Mouse (Mus musculus) hindbrain, embryonic 15.5 days (tissue): ENCODE results near the gene Rad9b. TPM values are rescaled to one million over a fixed set of nuclear protein-coding genes. Genes with fewer than 3 reads are reported as not detected.

Experiments
- ATAC-seq: fragments of 200-750 bp; cut with Nextera tagmentation; 2 replicates; pipeline ENCODE4 v1.8.0; 2017; ENCODE audit warnings: low read depth, moderate number of reproducible peaks, moderate TSS enrichment; ENCODE audit not compliant: low FRiP score
- H3K27ac ChIP-seq: fragments of 300-500 bp; sonication (generic); replicated peaks from 2 replicates; pipeline ENCODE4 v1.5.1; 2015; ENCODE audit warnings: mild to moderate bottlenecking, inconsistent platforms
- H3K27me3 ChIP-seq: fragments of 300-500 bp; sonication (generic); 2 replicates; pipeline ENCODE4 v1.6.1; 2015; ENCODE audit warnings: control low read depth, inconsistent platforms
- H3K36me3 ChIP-seq: fragments of 300-500 bp; sonication (generic); 2 replicates; pipeline ENCODE4 v1.6.1; 2015; ENCODE audit warnings: control low read depth, inconsistent platforms
- H3K4me1 ChIP-seq: fragments of 300-500 bp; sonication (generic); replicated peaks from 2 replicates; pipeline ENCODE4 v1.6.1; 2015; ENCODE audit warnings: control low read depth, inconsistent platforms
- H3K4me2 ChIP-seq: fragments of 300-500 bp; sonication (generic); 2 replicates; pipeline ENCODE4 v1.6.1; 2015; ENCODE audit warnings: moderate library complexity, mild to moderate bottlenecking, inconsistent platforms
- H3K4me3 ChIP-seq: fragments of 300-500 bp; sonication (generic); 2 replicates; pipeline ENCODE4 v1.5.1; 2015; ENCODE audit warnings: mild to moderate bottlenecking, inconsistent platforms
- H3K9ac ChIP-seq: fragments of 300-500 bp; sonication (generic); 2 replicates; pipeline ENCODE4 v1.6.1; 2015; ENCODE audit warnings: inconsistent platforms
- H3K9me3 ChIP-seq: fragments of 300-500 bp; sonication (generic); 2 replicates; pipeline ENCODE4 v1.6.1; 2016; ENCODE audit warnings: control low read depth, inconsistent platforms
- WGBS: fragments of 180-500 bp; shearing (Covaris S2); methylation state at CpG from one replicate; pipeline ENCODE4 v1.1.7; 2015; 5-methylcytosine and 5-hydroxymethylcytosine counted together
- polyA plus RNA-seq: library from polyadenylated mRNA; unstranded; fragments of >200 nt; fragmentation: Nextera tagmentation; extraction: Ambion mirVana; gene quantifications from 2 replicates; pipeline ENCODE4 v1.2.1, GENCODE M21; 2015

Gene Rad9b
- polyA plus RNA-seq, 1 experiment from 2014 or later, result 19.4 TPM

DNA sequence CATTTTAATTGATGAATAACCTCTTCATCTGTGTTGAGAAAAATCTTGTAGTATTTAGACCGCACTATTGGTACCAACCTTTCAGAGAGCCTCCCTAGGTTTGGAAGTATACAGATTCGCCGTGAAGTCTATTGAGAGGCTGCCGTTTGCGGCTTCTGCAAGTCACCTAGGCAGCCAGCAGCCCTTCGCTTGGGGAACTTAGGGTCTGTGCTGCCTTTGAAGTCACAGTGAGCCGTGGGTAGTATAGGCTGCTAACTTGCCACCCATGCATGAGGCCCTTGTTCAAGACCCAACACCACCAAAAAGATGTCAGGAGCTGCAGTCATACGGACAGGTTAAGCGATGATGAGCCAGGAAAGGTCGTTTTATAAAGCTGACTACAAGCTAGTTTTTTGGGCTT lies 67.8 kb downstream of the Rad9b start:
- H3K4me2 ChIP-seq, result peak overlapping the region; percentile 90
- H3K27me3 ChIP-seq, result no peaks in the 10 kb centered on the region
- 0 out of 2 replicates have a peak, but pooled peaks cover 2% of the 10 kb centered on the region for H3K36me3 ChIP-seq
- ATAC-seq, result no peak
- 85% methylated on average over 10 of the region's 10 CpGs for WGBS
- H3K9me3 ChIP-seq, result no peaks in the 10 kb centered on the region
- H3K4me3 ChIP-seq, result 0 out of 2 replicates have a peak overlapping the region, but pooled peaks have one; percentile 8
- 0 out of 2 replicates have a peak overlapping the region, but pooled peaks have one; percentile 12 for H3K9ac ChIP-seq
- H3K4me1 ChIP-seq, result peaks cover 16% of the 10 kb centered on the region
- no peak overlapping the region for H3K27ac ChIP-seq

DNA sequence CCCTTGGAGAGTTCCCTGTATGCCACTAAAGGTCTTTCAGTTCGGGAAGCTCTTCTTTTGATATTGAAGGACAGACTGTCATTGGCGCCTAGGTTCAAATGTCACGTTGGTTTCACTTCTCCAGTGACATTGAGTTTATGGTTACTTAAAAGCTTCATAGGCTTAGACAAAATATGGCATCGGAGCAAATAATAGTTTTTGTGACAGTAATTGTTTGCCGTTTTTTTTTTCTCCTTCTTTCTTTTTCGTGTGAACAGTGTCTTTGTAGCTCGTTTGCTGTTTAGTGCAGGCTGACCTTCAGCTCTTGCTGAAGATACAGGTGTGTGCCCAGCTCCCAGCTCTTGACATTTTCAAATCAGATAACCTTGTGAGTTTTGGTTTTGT lies 68.3 kb downstream of the Rad9b start:
- peak overlapping the region; percentile 65 for H3K4me3 ChIP-seq
- 59% methylated on average over 7 of the region's 7 CpGs for WGBS
- H3K27me3 ChIP-seq, result no peaks in the 10 kb centered on the region
- peak overlapping the region; percentile 90 for H3K4me2 ChIP-seq
- no peaks in the 10 kb centered on the region for H3K9me3 ChIP-seq
- no peak overlapping the region for H3K27ac ChIP-seq
- H3K36me3 ChIP-seq, result 0 out of 2 replicates have a peak, but pooled peaks cover 2% of the 10 kb centered on the region
- no peak for ATAC-seq
- peak overlapping the region; percentile 75; the same call in 1 of the 2 replicates for H3K9ac ChIP-seq
- H3K4me1 ChIP-seq, result peaks cover 19% of the 10 kb centered on the region

DNA sequence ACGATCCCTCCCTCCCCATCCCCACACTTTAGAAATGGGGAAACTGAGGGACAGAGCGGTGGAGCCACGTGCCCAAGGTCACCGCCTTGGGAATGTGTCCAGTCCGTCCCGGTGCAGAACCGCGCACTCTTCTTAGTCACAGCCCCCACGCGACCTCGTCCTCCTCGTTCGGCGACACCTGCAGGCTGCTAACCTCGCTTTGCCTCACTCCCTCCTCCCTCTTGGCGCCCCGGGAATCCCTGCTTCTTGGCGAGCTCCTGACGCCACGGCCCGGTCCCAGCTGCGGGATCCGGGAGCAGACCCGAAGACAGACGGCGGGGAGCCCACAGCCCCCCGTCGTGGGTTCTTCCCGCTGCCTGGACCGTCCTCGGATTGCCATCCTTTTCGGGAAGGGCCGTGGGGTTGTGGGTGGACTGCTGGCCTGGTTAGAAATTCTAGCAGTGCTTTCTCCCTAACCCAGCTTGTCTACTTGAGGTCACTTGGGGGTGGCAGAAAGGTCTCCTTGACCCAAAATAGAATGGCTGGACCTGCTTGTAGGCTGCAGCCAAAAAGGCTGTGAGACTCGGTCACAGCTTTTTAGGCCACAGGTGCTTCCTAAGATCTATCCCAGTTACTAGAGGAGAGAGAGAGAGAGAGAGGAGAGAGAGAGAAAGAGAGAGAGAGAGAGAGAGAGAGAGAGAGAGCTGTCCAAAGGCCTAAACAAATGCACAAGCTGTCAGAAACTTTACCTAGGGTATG lies 68.8 kb downstream of the Rad9b start:
- peak; percentile 53; the same call in 1 of the 2 replicates for ATAC-seq
- Histone ChIP-seq H3K9ac (peak overlapping the region; percentile 75), H3K4me1 (peaks cover 20% of the 10 kb centered on the region), H3K36me3 (0 out of 2 replicates have a peak, but pooled peaks cover 2% of the 10 kb centered on the region), H3K4me2 (peak overlapping the region; percentile 90), H3K27me3 (no peaks in the 10 kb centered on the region), H3K9me3 (no peaks in the 10 kb centered on the region), H3K4me3 (peak overlapping the region; percentile 65), H3K27ac (peak overlapping the region; percentile 89)
- under 1% methylated on average over 34 of the region's 34 CpGs for WGBS

DNA sequence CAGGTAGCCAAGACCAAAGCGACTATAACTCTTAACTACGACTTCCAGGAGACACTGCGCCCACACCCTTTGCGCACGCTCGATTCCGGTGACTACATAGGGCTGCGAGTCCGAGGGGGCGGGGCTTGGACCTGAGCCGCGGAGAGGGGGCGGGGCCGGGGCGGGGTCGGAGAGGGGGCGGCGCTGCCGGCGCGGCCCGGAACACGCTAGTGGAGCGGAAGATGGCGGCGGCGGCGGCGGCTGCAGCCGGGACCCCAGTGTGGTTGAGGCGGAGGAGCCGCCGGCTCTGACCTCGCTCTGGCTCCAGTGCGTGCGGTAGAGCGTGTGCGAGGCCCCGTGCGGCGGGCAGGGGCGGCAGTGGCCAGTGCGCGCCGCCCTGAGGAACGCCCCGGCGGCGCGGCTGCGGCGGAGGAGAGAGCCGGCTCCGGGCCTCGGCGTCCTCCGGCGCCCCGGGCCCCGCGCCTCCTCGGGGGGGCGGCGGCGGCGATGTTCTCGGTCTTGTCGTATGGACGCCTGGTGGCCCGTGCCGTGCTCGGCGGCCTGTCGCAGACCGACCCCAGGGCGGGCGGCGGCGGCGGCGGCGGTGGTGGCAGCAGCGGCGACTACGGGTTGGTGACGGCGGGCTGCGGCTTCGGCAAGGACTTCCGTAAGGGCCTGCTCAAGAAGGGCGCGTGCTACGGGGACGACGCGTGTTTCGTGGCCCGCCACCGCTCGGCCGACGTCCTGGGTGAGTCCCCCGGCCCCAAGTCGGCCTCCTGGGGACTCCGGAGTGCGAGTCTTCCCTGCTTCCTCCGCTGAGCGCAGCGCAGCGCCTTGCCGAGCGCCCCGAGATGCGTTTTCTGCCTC lies 69.6 kb downstream of the Rad9b start, which contains the start of gene Pptc7:
Gene Pptc7, plus strand, starts transcription at position 183 of the 846 bp plus-strand sequence.
- peaks cover 20% of the 10 kb centered on the region for H3K4me1 ChIP-seq
- H3K9ac ChIP-seq, result peak within 1 kb of the TSS; percentile 75
- peak within 1 kb of the TSS; percentile 65 for H3K4me3 ChIP-seq
- H3K27ac ChIP-seq, result peak within 1 kb of the TSS; percentile 89
- H3K9me3 ChIP-seq, result no peaks in the 10 kb centered on the region
- 0% methylated on average over 102 of the region's 114 CpGs for WGBS
- ATAC-seq, result peak; percentile 93
- 0 out of 2 replicates have a peak, but pooled peaks cover 2% of the 10 kb centered on the region for H3K36me3 ChIP-seq
- peak within 1 kb of the TSS; percentile 90 for H3K4me2 ChIP-seq
- no peaks in the 10 kb centered on the region for H3K27me3 ChIP-seq

DNA sequence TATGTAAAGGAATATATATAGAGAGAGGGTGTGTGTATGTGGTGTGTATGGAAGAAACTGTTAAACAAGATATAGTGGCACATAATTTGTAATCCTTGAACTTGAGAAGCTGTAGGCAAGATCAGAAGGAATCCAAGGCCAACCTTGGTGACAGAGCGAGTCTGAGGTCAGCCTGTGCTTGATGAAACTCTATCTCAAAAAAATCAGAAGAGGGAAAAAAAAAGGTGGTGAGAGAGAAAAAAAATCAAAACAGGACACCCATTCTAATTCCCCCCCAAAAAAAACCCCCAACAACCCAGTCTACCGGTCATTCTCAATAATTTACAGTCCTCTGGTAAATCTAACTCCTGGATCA lies 70.2 kb downstream of the Rad9b start:
- WGBS, result 33% methylated on average over 2 of the region's 2 CpGs
- Histone ChIP-seq H3K27me3 (no peaks in the 10 kb centered on the region), H3K4me1 (peaks cover 20% of the 10 kb centered on the region), H3K9me3 (no peaks in the 10 kb centered on the region), H3K4me2 (peak overlapping the region; percentile 90), H3K27ac (no peak overlapping the region), H3K36me3 (0 out of 2 replicates have a peak, but pooled peaks cover 2% of the 10 kb centered on the region), H3K9ac (no peak overlapping the region), H3K4me3 (peak overlapping the region; percentile 65)
- no peak for ATAC-seq

DNA sequence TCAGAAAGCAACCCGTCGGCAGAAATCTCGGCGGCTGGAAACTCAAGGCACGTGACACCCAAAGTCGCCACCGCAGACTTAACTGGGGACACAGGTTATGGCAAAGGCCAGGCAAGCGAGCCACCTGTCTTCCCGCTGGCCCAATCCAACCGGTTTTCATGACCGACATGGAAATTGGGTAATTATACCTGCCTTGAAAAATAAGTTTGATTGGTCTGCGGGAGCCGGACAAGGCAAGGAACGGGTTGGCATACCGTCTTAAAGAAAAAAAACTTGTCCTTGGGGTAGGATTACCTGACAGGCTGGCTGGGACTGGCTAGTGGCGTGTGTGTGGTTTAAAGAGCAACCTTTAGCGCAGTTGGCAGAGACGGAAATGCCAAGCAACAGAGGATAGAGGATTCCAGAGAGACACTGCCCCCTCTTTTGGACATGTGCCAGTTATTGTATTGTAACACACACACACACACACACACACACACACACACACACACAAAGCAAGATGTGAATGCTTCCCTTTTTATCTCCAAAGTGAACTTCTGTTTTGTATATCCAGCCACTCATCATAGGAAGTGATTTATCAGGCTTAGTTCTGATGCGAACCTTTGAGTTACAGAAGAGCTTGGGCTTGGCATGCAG lies 73.1 kb downstream of the Rad9b start:
- no peak for ATAC-seq
- no peaks in the 10 kb centered on the region for H3K9me3 ChIP-seq
- H3K4me3 ChIP-seq, result no peak overlapping the region
- no peak overlapping the region for H3K4me2 ChIP-seq
- peaks cover 14% of the 10 kb centered on the region for H3K4me1 ChIP-seq
- H3K27me3 ChIP-seq, result no peaks in the 10 kb centered on the region
- H3K36me3 ChIP-seq, result no peaks in the 10 kb centered on the region
- H3K27ac ChIP-seq, result no peak overlapping the region
- WGBS, result 43% methylated on average over 19 of the region's 19 CpGs
- H3K9ac ChIP-seq, result no peak overlapping the region

DNA sequence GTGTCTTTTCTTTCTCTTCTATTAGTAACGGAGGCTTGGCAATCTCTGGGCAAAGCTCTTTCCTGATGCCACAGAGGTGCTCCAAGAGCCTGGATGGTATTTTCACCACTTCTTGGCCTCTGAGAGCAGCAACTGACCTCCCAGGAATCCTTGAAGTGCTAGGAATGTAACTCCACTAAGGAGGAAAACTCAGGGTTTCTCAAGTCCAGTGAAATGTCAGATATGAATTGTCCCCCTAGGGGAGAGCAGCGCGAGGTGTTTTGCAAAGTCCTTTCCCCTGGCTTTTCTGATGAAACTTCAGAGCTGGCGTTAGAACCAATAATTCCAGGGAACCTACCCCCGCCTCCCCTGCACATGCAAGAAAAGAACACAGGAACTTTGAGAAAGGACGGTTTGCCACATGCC lies 73.6 kb downstream of the Rad9b start:
- Histone ChIP-seq H3K27ac (no peak overlapping the region), H3K9ac (no peak overlapping the region), H3K36me3 (no peaks in the 10 kb centered on the region), H3K4me1 (peaks cover 9% of the 10 kb centered on the region), H3K4me2 (no peak overlapping the region), H3K9me3 (no peaks in the 10 kb centered on the region), H3K4me3 (no peak overlapping the region), H3K27me3 (no peaks in the 10 kb centered on the region)
- 47% methylated on average over 6 of the region's 6 CpGs for WGBS
- ATAC-seq, result no peak

DNA sequence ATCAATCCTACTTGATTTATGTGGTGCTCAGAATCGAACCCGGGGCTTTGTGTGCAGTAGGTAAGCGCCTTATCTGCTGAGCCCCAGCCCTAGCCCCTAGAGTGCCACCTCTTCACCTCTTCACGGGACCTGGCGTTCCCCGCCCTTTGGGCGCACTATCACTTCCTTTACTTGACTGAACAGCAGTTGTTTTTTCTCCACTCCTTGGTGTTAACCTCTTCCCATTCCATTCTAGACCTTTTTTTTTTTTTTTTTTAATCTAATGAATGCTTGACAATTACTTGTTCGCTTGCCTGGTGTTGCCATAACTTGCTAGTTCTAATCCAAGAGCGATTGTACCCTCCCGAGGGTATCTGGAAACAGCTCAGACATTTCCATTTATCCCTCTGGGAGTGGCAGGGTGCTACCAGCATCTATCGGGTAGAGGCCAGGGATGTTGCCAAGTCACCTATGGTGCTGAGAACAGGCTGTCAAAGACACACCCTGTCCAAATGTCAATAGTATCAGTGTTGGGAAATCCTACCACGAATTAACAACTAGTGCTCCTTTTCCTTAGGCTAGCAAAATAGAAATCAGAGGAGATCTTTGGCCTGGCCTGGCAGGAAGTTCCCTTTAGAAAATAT lies 74.1 kb downstream of the Rad9b start:
- Histone ChIP-seq H3K4me2 (no peak overlapping the region), H3K4me3 (no peak overlapping the region), H3K27ac (no peak overlapping the region), H3K36me3 (no peaks in the 10 kb centered on the region), H3K27me3 (no peaks in the 10 kb centered on the region), H3K9ac (no peak overlapping the region), H3K9me3 (no peaks in the 10 kb centered on the region), H3K4me1 (0 out of 2 replicates have a peak, but pooled peaks cover 4% of the 10 kb centered on the region)
- WGBS, result 78% methylated on average over 12 of the region's 12 CpGs
- no peak for ATAC-seq

DNA sequence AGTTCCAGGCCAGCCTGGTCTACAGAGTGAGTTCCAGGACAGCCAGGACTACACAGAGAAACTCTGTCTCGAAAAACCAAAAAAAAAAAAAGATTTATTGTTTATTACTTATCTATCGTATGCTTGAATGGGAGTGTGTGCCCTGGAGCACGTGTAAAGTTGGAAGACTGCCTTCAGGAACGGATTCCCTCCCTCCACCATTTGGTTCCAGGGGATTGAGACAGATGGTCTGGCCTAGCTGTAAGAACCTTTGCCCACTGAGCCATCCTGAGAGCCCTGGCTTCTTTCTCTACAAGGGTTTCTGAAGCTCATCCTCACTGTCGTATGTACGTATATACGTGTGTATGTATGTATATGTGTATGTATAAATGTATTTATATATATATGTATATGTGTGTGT lies 75.1 kb downstream of the Rad9b start:
- Histone ChIP-seq H3K27ac (no peak overlapping the region), H3K27me3 (no peaks in the 10 kb centered on the region), H3K9me3 (no peaks in the 10 kb centered on the region), H3K9ac (no peak overlapping the region), H3K4me1 (0 out of 2 replicates have a peak, but pooled peaks cover 4% of the 10 kb centered on the region), H3K4me2 (no peak overlapping the region), H3K36me3 (no peaks in the 10 kb centered on the region), H3K4me3 (no peak overlapping the region)
- 78% methylated on average over 7 of the region's 7 CpGs for WGBS
- ATAC-seq, result no peak

DNA sequence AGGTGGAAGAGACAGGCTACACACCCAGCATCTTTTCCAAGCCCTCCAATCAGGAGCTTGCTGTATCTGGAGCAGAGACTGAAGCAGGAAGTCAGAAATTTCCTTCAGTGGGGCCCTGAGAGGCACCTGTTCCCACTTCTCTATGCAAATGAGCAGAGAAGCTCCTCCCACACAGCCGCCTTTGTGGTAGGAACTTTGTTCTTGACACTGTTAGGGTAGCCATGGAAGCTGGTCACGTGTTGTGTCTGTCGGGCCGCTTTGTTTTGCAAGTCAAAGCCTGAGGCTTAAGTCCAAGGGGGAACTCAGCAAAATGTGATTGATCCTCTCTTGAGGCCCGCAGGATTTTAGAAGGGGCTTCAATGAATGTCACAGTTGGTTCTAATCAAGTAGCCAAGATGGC lies 79.2 kb downstream of the Rad9b start:
- Histone ChIP-seq H3K4me3 (no peak overlapping the region), H3K27me3 (no peaks in the 10 kb centered on the region), H3K27ac (no peak overlapping the region), H3K4me1 (no peaks in the 10 kb centered on the region), H3K9me3 (no peaks in the 10 kb centered on the region), H3K4me2 (no peak overlapping the region), H3K9ac (no peak overlapping the region), H3K36me3 (no peaks in the 10 kb centered on the region)
- WGBS, result 17% methylated on average over 5 of the region's 5 CpGs
- no peak for ATAC-seq
